Mouse (Mus musculus): Measurements from ENCODE around the gene Slc35e3. TPM values are rescaled to one million over a fixed set of nuclear protein-coding genes. Genes with fewer than 3 reads are reported as not detected.
"Not testable (repeated sequence)": the region's sequence is repeated elsewhere in the genome, so short reads cannot be mapped to it uniquely, and the experiment has no call there.

Slc35e3 gene
- polyA plus RNA-seq, 1 experiment from 2014 or later: 19.4 TPM

DNA sequence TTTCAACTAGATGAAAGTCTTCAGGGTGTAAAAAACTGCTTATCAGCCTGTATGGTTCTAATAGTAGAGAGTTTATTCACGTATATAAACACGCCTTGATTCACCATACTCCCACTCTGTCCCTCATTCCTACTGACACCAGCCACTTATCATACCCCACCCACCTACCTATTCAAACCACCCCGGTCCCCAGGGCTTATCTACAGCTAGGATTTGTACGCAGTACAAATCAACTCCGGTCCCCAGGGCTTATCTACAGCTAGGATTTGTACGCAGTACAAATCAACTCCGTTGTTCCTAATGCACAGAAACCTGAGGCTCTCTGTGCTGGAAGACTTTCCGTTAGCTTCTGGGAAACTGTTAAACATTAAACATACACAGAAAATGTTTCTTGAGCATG, 12.5 kb downstream of the Slc35e3 start:
- not testable (repeated sequence) for H3K4me2 ChIP-seq (replicated peaks; ENCODE audit: low read depth); H3K4me1 ChIP-seq (replicated peaks; ENCODE audit: control insufficient read depth, insufficient read depth); DNase-seq (ENCODE audit: low spot score); ATAC-seq (ENCODE audit: low FRiP score, low TSS enrichment); H3K27ac ChIP-seq (replicated peaks); H3K4me3 ChIP-seq (ENCODE audit: low read depth, low read length); H3K36me3 ChIP-seq (ENCODE audit: control insufficient read depth, insufficient read depth, low read length); H3K27me3 ChIP-seq (ENCODE audit: control insufficient read depth, insufficient read depth, low read length); H3K9me3 ChIP-seq (ENCODE audit: control insufficient read depth, low read length); H3K9ac ChIP-seq (ENCODE audit: low read length)
- WGBS: 34% methylated on average over 7 of the region's 8 CpGs

DNA sequence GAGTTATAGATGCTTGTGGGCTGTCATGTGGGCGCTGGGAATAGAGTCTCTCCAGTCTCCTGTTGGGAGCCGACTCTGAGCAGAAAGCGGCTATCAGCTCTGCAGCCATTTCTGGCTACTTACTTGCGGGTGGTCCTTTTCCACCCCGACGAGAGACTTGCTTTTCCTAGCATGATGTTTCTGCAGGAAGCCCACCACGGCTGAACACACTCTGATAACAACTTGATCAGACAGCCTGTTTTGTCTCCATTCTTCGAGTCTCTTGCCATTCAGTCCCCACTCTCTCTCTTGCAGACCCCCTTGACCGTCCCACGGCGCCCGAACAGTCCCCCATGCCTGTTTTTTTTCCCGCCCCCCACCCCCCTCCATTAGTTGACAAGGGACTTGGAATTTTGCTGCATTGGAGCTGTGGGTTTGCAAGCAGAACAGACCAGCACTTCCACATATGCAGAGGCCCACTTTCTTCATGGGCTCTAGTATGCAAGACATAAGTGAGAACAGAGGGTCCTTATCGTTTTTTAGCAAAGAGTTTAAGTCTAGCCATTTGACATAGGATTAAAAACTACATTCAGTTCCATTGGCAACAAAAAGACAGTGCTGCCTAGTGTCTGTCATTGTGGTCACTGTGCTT, 13.1 kb downstream of the Slc35e3 start:
- no peak overlapping the region for H3K9ac ChIP-seq (ENCODE audit: low read length)
- TF ChIP-seq EP300 (optimal IDR thresholded peaks at IDR 0.05): no peak
- TF ChIP-seq CTCF (IDR thresholded peaks at IDR 0.05; ENCODE audit: low read depth): no peak
- no peak overlapping the region for H3K4me3 ChIP-seq (ENCODE audit: low read depth, low read length)
- H3K36me3 ChIP-seq (ENCODE audit: control insufficient read depth, insufficient read depth, low read length): no peaks in the 10 kb centered on the region
- H3K9me3 ChIP-seq (ENCODE audit: control insufficient read depth, low read length): no peaks in the 10 kb centered on the region
- DNase-seq (ENCODE audit: low spot score): no peak
- H3K27me3 ChIP-seq (ENCODE audit: control insufficient read depth, insufficient read depth, low read length): no peaks in the 10 kb centered on the region
- WGBS: 74% methylated on average over 14 of the region's 14 CpGs
- no peak overlapping the region for H3K4me2 ChIP-seq (replicated peaks; ENCODE audit: low read depth)
- no peak overlapping the region for H3K27ac ChIP-seq (replicated peaks)
- no peaks in the 10 kb centered on the region for H3K4me1 ChIP-seq (replicated peaks; ENCODE audit: control insufficient read depth, insufficient read depth)
- no peak for ATAC-seq (ENCODE audit: low FRiP score, low TSS enrichment)

DNA sequence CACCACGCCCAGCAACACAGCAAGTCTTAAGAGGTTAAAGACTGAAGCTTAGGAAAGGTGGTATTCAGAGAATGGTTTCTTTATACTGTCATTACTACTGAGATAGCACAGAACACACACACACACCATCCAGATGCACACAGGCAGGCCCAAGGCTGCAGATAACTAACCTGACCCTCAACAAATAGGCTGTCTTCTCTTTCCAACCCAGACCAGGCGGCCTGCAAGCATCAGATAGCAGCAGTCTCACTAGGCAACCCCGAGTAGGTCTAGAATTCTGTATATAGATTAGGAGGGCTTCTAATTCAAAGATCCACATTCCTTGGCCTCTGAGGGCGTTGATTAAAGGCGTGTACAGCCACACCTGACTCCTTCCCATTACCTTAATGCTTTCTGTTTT, 14.0 kb downstream of the Slc35e3 start:
- no peak for DNase-seq (ENCODE audit: low spot score)
- Histone ChIP-seq H3K27me3 (ENCODE audit: control insufficient read depth, insufficient read depth, low read length) (no peaks in the 10 kb centered on the region), H3K27ac (replicated peaks) (no peak overlapping the region), H3K9me3 (ENCODE audit: control insufficient read depth, low read length) (no peaks in the 10 kb centered on the region), H3K9ac (ENCODE audit: low read length) (no peak overlapping the region), H3K4me2 (replicated peaks; ENCODE audit: low read depth) (no peak overlapping the region), H3K4me1 (replicated peaks; ENCODE audit: control insufficient read depth, insufficient read depth) (no peaks in the 10 kb centered on the region), H3K36me3 (ENCODE audit: control insufficient read depth, insufficient read depth, low read length) (no peaks in the 10 kb centered on the region), H3K4me3 (ENCODE audit: low read depth, low read length) (no peak overlapping the region)
- 63% methylated on average over 5 of the region's 5 CpGs for WGBS
- no peak; the same call in 1 of the 2 replicates for ATAC-seq (ENCODE audit: low FRiP score, low TSS enrichment)
- no peak for TF ChIP-seq CTCF (IDR thresholded peaks at IDR 0.05; ENCODE audit: low read depth)
- TF ChIP-seq EP300 (optimal IDR thresholded peaks at IDR 0.05): no peak

DNA sequence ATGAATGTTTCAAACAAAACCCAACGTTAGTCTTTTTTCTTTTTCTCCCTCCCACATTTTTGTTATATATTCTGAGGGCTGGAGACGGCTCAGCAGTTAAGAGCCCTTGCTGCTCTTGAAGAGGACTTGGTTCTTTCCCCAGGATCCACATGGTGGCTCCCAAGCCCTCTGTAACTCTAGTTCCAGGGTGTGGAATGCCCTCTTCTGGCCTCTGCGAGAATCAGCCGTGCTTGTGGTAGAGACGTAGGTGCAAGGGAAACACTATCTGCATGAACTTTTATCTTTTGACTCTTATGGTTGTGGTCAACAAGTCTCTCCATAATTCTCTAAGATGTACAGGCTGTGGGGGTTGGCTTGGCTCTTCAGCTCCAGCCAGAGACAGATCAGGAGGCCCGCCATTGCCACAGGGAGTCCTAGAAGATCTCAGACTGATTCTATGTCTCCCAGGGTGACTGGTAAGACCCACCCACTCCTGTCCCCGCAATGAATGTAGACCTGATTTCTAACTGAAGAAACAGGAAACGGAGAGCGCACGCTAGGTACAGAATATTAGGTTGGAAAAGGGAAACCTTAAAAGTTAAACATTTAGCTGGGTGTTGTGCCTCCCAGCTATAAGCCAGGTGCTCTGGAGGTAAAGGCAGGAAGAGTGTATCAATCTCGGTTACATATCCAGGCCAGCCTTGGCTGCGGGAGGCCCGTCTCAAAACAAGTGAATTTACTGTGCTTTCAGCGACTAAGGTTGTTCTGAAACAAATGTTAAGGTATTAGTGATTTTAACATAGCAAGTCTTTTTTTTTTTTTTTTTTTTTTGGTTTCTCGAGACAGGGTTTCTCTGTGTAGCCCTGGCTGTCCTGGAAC, 14.7 kb downstream of the Slc35e3 start:
- ATAC-seq (ENCODE audit: low FRiP score, low TSS enrichment): peak; percentile 70
- Histone ChIP-seq H3K27me3 (ENCODE audit: control insufficient read depth, insufficient read depth, low read length) (no peaks in the 10 kb centered on the region), H3K36me3 (ENCODE audit: control insufficient read depth, insufficient read depth, low read length) (no peaks in the 10 kb centered on the region), H3K9me3 (ENCODE audit: control insufficient read depth, low read length) (no peaks in the 10 kb centered on the region), H3K4me1 (replicated peaks; ENCODE audit: control insufficient read depth, insufficient read depth) (no peaks in the 10 kb centered on the region), H3K27ac (replicated peaks) (no peak overlapping the region), H3K9ac (ENCODE audit: low read length) (no peak overlapping the region), H3K4me2 (replicated peaks; ENCODE audit: low read depth) (no peak overlapping the region), H3K4me3 (ENCODE audit: low read depth, low read length) (no peak overlapping the region)
- peak; percentile 79 for DNase-seq (ENCODE audit: low spot score)
- WGBS: 51% methylated on average over 14 of the region's 15 CpGs
- no peak for TF ChIP-seq EP300 (optimal IDR thresholded peaks at IDR 0.05)
- peak; percentile 86 for TF ChIP-seq CTCF (IDR thresholded peaks at IDR 0.05; ENCODE audit: low read depth)

DNA sequence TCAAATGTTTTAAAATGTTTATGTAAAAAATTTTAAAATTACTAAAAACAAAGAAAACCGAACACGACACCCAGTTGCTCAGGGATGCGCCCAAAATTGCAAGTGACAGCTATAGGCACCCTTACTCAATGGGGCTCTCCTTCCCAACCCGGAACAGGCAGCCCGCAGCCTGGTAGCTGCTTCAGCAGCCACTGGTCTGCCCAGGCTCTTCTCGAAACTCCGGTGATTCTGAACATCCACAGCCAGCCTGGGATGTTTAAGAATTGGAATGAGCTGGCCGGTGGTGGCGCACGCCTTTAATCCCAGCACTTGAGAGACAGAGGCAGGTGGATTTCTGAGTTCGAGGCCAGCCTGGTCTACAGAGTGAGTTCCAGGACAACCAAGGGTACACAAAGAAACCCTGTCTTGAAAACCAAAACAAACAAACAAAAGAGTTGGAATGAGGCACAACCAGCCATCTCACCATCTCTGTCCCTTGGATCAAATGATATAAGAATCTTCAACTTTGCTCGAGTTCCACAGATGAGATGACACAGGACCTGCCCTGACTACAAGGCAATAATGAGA, 15.4 kb downstream of the Slc35e3 start:
- Histone ChIP-seq H3K27me3 (ENCODE audit: control insufficient read depth, insufficient read depth, low read length) (no peaks in the 10 kb centered on the region), H3K9me3 (ENCODE audit: control insufficient read depth, low read length) (no peaks in the 10 kb centered on the region), H3K36me3 (ENCODE audit: control insufficient read depth, insufficient read depth, low read length) (no peaks in the 10 kb centered on the region), H3K27ac (replicated peaks) (no peak overlapping the region), H3K4me2 (replicated peaks; ENCODE audit: low read depth) (no peak overlapping the region), H3K4me3 (ENCODE audit: low read depth, low read length) (no peak overlapping the region), H3K9ac (ENCODE audit: low read length) (no peak overlapping the region), H3K4me1 (replicated peaks; ENCODE audit: control insufficient read depth, insufficient read depth) (no peaks in the 10 kb centered on the region)
- ATAC-seq (ENCODE audit: low FRiP score, low TSS enrichment) (no peak), DNase-seq (ENCODE audit: low spot score) (no peak)
- 94% methylated on average over 12 of the region's 12 CpGs for WGBS
- TF ChIP-seq EP300 (optimal IDR thresholded peaks at IDR 0.05) (no peak), CTCF (IDR thresholded peaks at IDR 0.05; ENCODE audit: low read depth) (no peak)

DNA sequence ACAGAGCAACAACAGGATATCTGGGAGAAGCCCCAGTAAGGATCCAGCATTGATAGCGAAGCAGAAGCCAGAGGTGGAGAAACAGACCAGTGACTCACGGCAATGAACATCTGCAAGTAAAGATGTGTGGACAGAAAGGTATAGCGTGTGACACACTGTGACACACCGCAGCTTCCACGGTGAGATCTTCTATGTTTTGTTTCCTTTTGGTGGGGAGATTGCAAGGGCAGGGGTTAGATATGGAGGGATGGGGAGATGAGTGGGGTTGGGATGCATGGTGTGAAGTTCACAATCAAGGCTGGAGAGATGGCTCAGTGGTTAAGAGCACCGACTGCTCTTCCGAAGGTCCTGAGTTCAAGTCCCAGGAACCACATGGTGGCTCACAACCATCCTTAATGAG, 16.0 kb downstream of the Slc35e3 start:
- Histone ChIP-seq H3K4me1 (replicated peaks; ENCODE audit: control insufficient read depth, insufficient read depth) (no peaks in the 10 kb centered on the region), H3K9ac (ENCODE audit: low read length) (no peak overlapping the region), H3K4me3 (ENCODE audit: low read depth, low read length) (no peak overlapping the region), H3K27me3 (ENCODE audit: control insufficient read depth, insufficient read depth, low read length) (no peaks in the 10 kb centered on the region), H3K27ac (replicated peaks) (no peak overlapping the region), H3K4me2 (replicated peaks; ENCODE audit: low read depth) (no peak overlapping the region), H3K9me3 (ENCODE audit: control insufficient read depth, low read length) (no peaks in the 10 kb centered on the region), H3K36me3 (ENCODE audit: control insufficient read depth, insufficient read depth, low read length) (no peaks in the 10 kb centered on the region)
- 94% methylated on average over 7 of the region's 7 CpGs for WGBS
- ATAC-seq (ENCODE audit: low FRiP score, low TSS enrichment) (no peak), DNase-seq (ENCODE audit: low spot score) (no peak)
- no peak for TF ChIP-seq CTCF (IDR thresholded peaks at IDR 0.05; ENCODE audit: low read depth)
- TF ChIP-seq EP300 (optimal IDR thresholded peaks at IDR 0.05): no peak

All from stomach, postnatal 0 days (tissue).